Comparison of ENCODE assay signal across 11 mouse cellular contexts in the genomic region with DNA sequence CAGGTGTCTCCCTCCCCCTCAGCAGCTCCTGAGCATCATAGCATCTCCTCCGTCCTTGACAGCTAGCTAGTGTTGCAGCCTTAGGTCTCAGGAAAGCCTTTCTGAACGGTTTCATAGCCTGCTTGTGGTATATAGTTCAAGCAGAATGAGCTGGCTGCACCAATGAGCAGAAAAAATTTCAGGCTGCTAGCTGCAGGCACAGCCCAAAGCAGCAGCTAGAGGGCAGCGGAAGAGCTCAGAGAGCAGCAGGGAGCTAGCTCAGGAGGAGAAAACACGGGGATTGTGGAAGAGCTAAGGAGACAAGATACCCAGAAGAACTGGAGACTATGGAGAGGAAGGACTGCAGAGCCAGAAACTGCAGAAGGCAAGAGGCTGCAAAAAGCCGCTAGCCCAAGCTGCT. TPM values are rescaled to one million over a fixed set of nuclear protein-coding genes. Genes with fewer than 3 reads are reported as not detected.
DNase-seq lines count a peak whose midpoint lies in the region; ATAC-seq and TF ChIP-seq lines count a peak whose summit lies in the region.
"Had no signal": no experiment of that assay in that cellular context is flagged by ENCODE, and none has a peak within 500 bp of the region (broad histone marks: within the 10 kb centered on the region; RNA-seq: fewer than 3 reads in every experiment).

No protein-coding gene starts in this region.

- no peak overlapping the region for H3K4me2 ChIP-seq in lung, embryonic 14.5 days
- H3K4me2 ChIP-seq: heart, embryonic 13.5 days; neural tube, embryonic 12.5 days had no signal

- TF ChIP-seq CTCF in lung, embryonic 14.5 days (IDR thresholded peaks at IDR 0.05; ENCODE audit: low read depth) = peak; percentile 64

- H3K4me3 ChIP-seq in lung, embryonic 14.5 days (ENCODE audit: low read depth, low read length) = no peak overlapping the region
- H3K4me3 ChIP-seq: heart, embryonic 13.5 days; neural tube, embryonic 12.5 days had no signal

- H3K9ac ChIP-seq in lung, embryonic 14.5 days = no peak overlapping the region
- H3K9ac ChIP-seq: heart, embryonic 13.5 days; neural tube, embryonic 12.5 days had no signal

- ATAC-seq in lung, embryonic 14.5 days (ENCODE audit: insufficient read depth) = no peak

- no peaks in the 10 kb centered on the region for H3K9me3 ChIP-seq in lung, embryonic 14.5 days (ENCODE audit: low read depth, low read length)
- H3K9me3 ChIP-seq: heart, embryonic 13.5 days; neural tube, embryonic 12.5 days had no signal

- no peaks in the 10 kb centered on the region for H3K27me3 ChIP-seq in lung, embryonic 14.5 days (ENCODE audit: insufficient read depth, low read length)
- H3K27me3 ChIP-seq: heart, embryonic 13.5 days; neural tube, embryonic 12.5 days had no signal

- peak; percentile 67 to 73 for DNase-seq in adrenal gland, adult (ENCODE audit: inconsistent age in 2 of 2, low spot score in 1 of 2)
- no peak for DNase-seq in adrenal gland, postnatal 4 days (ENCODE audit: low spot score in 2 of 2)
- DNase-seq in lung, embryonic 14.5 days = peak; percentile 60
- DNase-seq in lung, postnatal 25 days (ENCODE audit: low spot score) = no peak
- DNase-seq in embryo, embryonic 11.5 days (ENCODE audit: low read depth, low spot score) = peak; percentile 11
- peak; percentile 52 for DNase-seq in left cerebral cortex, adult 11 months (ENCODE audit: low spot score)
- DNase-seq in retina, postnatal 7 days (ENCODE audit: low read depth, low spot score) = peak; percentile 25
- no peak for DNase-seq in spleen, postnatal 4 days (ENCODE audit: low spot score in 2 of 2)

- WGBS in lung, embryonic 14.5 days = 12% methylated on average over 5 of the region's 5 CpGs

- no peaks in the 10 kb centered on the region for H3K4me1 ChIP-seq in lung, embryonic 14.5 days (ENCODE audit: insufficient read depth)
- H3K4me1 ChIP-seq: heart, embryonic 13.5 days; neural tube, embryonic 12.5 days had no signal

- H3K27ac ChIP-seq in lung, embryonic 14.5 days (ENCODE audit: low read depth) = no peak overlapping the region
- H3K27ac ChIP-seq: heart, embryonic 13.5 days; neural tube, embryonic 12.5 days had no signal

- H3K36me3 ChIP-seq in lung, embryonic 14.5 days (ENCODE audit: insufficient read depth) = no peaks in the 10 kb centered on the region
- H3K36me3 ChIP-seq: heart, embryonic 13.5 days; neural tube, embryonic 12.5 days had no signal

RNA-seq across cellular contexts. Expression of a gene that starts 7.5 kb away (rescaled TPM):
- total RNA-seq in adrenal gland, postnatal 4 days (2021) = 10 to 100 TPM; 52.5 to 54.0 TPM
- polyA plus RNA-seq in lung, embryonic 14.5 days (2014; fragmentation: Nextera tagmentation; extraction: Ambion mirVana) = 22.9 and 23.4 TPM in 2 replicates

RNA-seq across cellular contexts. Expression of a gene that starts 13.4 kb away (rescaled TPM):
- not detected for total RNA-seq in adrenal gland, postnatal 4 days (2021)
- not detected in 2 replicates for polyA plus RNA-seq in lung, embryonic 14.5 days (2014; fragmentation: Nextera tagmentation; extraction: Ambion mirVana)
- polyA plus RNA-seq: C2C12; heart, embryonic 13.5 days; neural tube, embryonic 12.5 days had no signal

Comparison
In these comparisons a context has a peak if more than half of its experiments do, and no peak if none do; other contexts are left out.
1. DNase-seq: peak in adrenal gland, adult (2 of 2), lung, embryonic 14.5 days (single experiment), embryo, embryonic 11.5 days (single experiment), left cerebral cortex, adult 11 months (single experiment) and retina, postnatal 7 days (single experiment); none in adrenal gland, postnatal 4 days (0 of 2), lung, postnatal 25 days (single experiment) and spleen, postnatal 4 days (0 of 2).